Mouse (Mus musculus) limb, embryonic 11.5 days (tissue): ENCODE measurements at regions not wholly inside any gene's neighbourhood (a gene's known extent, or its start where the extent isn't known, plus 50 kb on each side); places are given as distances from the start of the nearest gene placed in this dataset.

Experiments used
- ATAC-seq: fragments of 200-750 bp; cut with Nextera tagmentation; 2 replicates; pipeline ENCODE4 v1.8.0; 2017; ENCODE audit warnings: low read depth; ENCODE audit not compliant: insufficient number of reproducible peaks, low FRiP score, low TSS enrichment
- DNase-seq: peaks from one replicate; pipeline ENCODE4 v3.0.0-alpha.2; 2015; ENCODE audit warnings: low spot score
- H3K27ac ChIP-seq: fragments of 300-500 bp; sonication (generic); replicated peaks from 2 replicates; pipeline ENCODE4 v1.5.1; 2014; ENCODE audit warnings: low read depth, mild to moderate bottlenecking, low read length
- H3K27me3 ChIP-seq: fragments of 300-500 bp; sonication (generic); 2 replicates; pipeline ENCODE4 v1.6.1; 2014; ENCODE audit warnings: mild to moderate bottlenecking, low read length, mixed read lengths; ENCODE audit not compliant: control insufficient read depth, insufficient read depth
- H3K36me3 ChIP-seq: fragments of 300-500 bp; sonication (generic); 2 replicates; pipeline ENCODE4 v1.6.1; 2014; ENCODE audit warnings: mild to moderate bottlenecking, low read length, moderate library complexity, mixed read lengths; ENCODE audit not compliant: control insufficient read depth, insufficient read depth
- H3K4me1 ChIP-seq: fragments of 300-500 bp; sonication (generic); 2 replicates; pipeline ENCODE4 v1.6.1; 2014; ENCODE audit warnings: low read length, mixed read lengths; ENCODE audit not compliant: control insufficient read depth, insufficient read depth
- H3K4me2 ChIP-seq: fragments of 300-500 bp; sonication (generic); 2 replicates; pipeline ENCODE4 v1.6.1; 2014; ENCODE audit warnings: low read depth, mild to moderate bottlenecking, moderate library complexity; ENCODE audit not compliant: severe bottlenecking
- H3K4me3 ChIP-seq: fragments of 300-500 bp; sonication (generic); 2 replicates; pipeline ENCODE4 v1.5.1; 2014; ENCODE audit warnings: low read depth, low read length
- H3K9ac ChIP-seq: fragments of 300-500 bp; sonication (generic); 2 replicates; pipeline ENCODE4 v1.6.1; 2014; ENCODE audit warnings: mild to moderate bottlenecking, low read length
- H3K9me3 ChIP-seq: fragments of 300-500 bp; sonication (generic); 2 replicates; pipeline ENCODE4 v1.6.1; 2016; ENCODE audit warnings: low read length; ENCODE audit not compliant: control insufficient read depth
- WGBS: fragments of 180-500 bp; shearing (Covaris S2); extraction: QIAGEN DNeasy Blood & Tissue Kit; methylation state at CpG from one replicate; pipeline ENCODE4 v1.1.7; 2014; 5-methylcytosine and 5-hydroxymethylcytosine counted together

GRCm38 (mm10) chr9:98722885-98723284 lies 119.4 kb upstream of the Prr23a1 start:
- Histone ChIP-seq H3K9me3 (no peaks in the 10 kb centered on the region), H3K4me1 (no peaks in the 10 kb centered on the region), H3K4me2 (no peak overlapping the region), H3K36me3 (no peaks in the 10 kb centered on the region), H3K27ac (no peak overlapping the region), H3K4me3 (no peak overlapping the region), H3K27me3 (no peaks in the 10 kb centered on the region), H3K9ac (no peak overlapping the region)
- 80% methylated on average over 3 of the region's 3 CpGs for WGBS
- ATAC-seq (no peak), DNase-seq (no peak)

GRCm38 (mm10) chr9:98721381-98721780 lies 119.9 kb upstream of the Mrps22 start:
- H3K4me1 ChIP-seq = no peaks in the 10 kb centered on the region
- DNase-seq = no peak
- no peaks in the 10 kb centered on the region for H3K27me3 ChIP-seq
- H3K9me3 ChIP-seq = no peaks in the 10 kb centered on the region
- 92% methylated on average over 5 of the region's 5 CpGs for WGBS
- no peak for ATAC-seq
- H3K27ac ChIP-seq = no peak overlapping the region
- H3K9ac ChIP-seq = no peak overlapping the region
- no peak overlapping the region for H3K4me2 ChIP-seq
- no peak overlapping the region for H3K4me3 ChIP-seq
- H3K36me3 ChIP-seq = no peaks in the 10 kb centered on the region

- Histone ChIP-seq H3K9me3 (no peaks in the 10 kb centered on the region), H3K27me3 (no peaks in the 10 kb centered on the region), H3K4me1 (peaks cover under 1% of the 10 kb centered on the region; the same call in 1 of the 2 replicates), H3K4me2 (no peak overlapping the region), H3K9ac (no peak overlapping the region), H3K4me3 (no peak overlapping the region), H3K27ac (no peak overlapping the region), H3K36me3 (no peaks in the 10 kb centered on the region)
- ATAC-seq (no peak), DNase-seq (no peak)
- 87% methylated on average over 11 of the region's 11 CpGs for WGBS
Measured at GRCm38 (mm10) chr9:98717701-98718270, 116.3 kb upstream of the Mrps22 start.

GRCm38 (mm10) chr9:98714661-98715060 lies 113.2 kb upstream of the Mrps22 start:
- ATAC-seq (no peak), DNase-seq (no peak)
- H3K4me2 ChIP-seq = no peak overlapping the region
- H3K27ac ChIP-seq = no peak overlapping the region
- peaks cover 19% of the 10 kb centered on the region for H3K4me1 ChIP-seq
- no peak overlapping the region for H3K4me3 ChIP-seq
- H3K9me3 ChIP-seq = no peaks in the 10 kb centered on the region
- H3K9ac ChIP-seq = no peak overlapping the region
- WGBS = 88% methylated on average over 9 of the region's 9 CpGs
- H3K27me3 ChIP-seq = no peaks in the 10 kb centered on the region
- H3K36me3 ChIP-seq = no peaks in the 10 kb centered on the region

GRCm38 (mm10) chr9:98712826-98713225 lies 111.4 kb upstream of the Mrps22 start:
- H3K4me1 ChIP-seq = peaks cover 28% of the 10 kb centered on the region
- no peak overlapping the region for H3K4me2 ChIP-seq
- no peak for DNase-seq
- H3K36me3 ChIP-seq = no peaks in the 10 kb centered on the region
- no peaks in the 10 kb centered on the region for H3K27me3 ChIP-seq
- 92% methylated on average over 7 of the region's 7 CpGs for WGBS
- H3K9ac ChIP-seq = no peak overlapping the region
- no peak overlapping the region for H3K4me3 ChIP-seq
- ATAC-seq = no peak
- no peak overlapping the region for H3K27ac ChIP-seq
- H3K9me3 ChIP-seq = no peaks in the 10 kb centered on the region

GRCm38 (mm10) chr9:98712023-98712563 lies 110.6 kb upstream of the Mrps22 start:
- no peak overlapping the region for H3K9ac ChIP-seq
- peaks cover 28% of the 10 kb centered on the region for H3K4me1 ChIP-seq
- H3K27me3 ChIP-seq = no peaks in the 10 kb centered on the region
- WGBS = 58% methylated on average over 8 of the region's 8 CpGs
- H3K9me3 ChIP-seq = no peaks in the 10 kb centered on the region
- DNase-seq (no peak), ATAC-seq (no peak)
- no peaks in the 10 kb centered on the region for H3K36me3 ChIP-seq
- H3K4me3 ChIP-seq = no peak overlapping the region
- H3K27ac ChIP-seq = no peak overlapping the region
- H3K4me2 ChIP-seq = no peak overlapping the region

GRCm38 (mm10) chr9:98710155-98710710 lies 108.8 kb upstream of the Mrps22 start:
- whole genome bisulfite sequencing = 31% methylated on average over 9 of the region's 9 CpGs
- no peak for ATAC-seq
- no peak overlapping the region for H3K9ac ChIP-seq
- H3K4me3 ChIP-seq = no peak overlapping the region
- no peak for DNase-seq
- H3K36me3 ChIP-seq = no peaks in the 10 kb centered on the region
- no peaks in the 10 kb centered on the region for H3K9me3 ChIP-seq
- H3K27me3 ChIP-seq = no peaks in the 10 kb centered on the region
- H3K4me1 ChIP-seq = peaks cover 28% of the 10 kb centered on the region
- H3K27ac ChIP-seq = peak overlapping the region; percentile 47; the same call in 1 of the 2 replicates
- 0 out of 2 replicates have a peak overlapping the region, but pooled peaks have one; percentile 7 for H3K4me2 ChIP-seq

- Histone ChIP-seq H3K27me3 (no peaks in the 10 kb centered on the region), H3K4me3 (no peak overlapping the region), H3K27ac (no peak overlapping the region), H3K4me2 (no peak overlapping the region; the same call in 1 of the 2 replicates), H3K9ac (no peak overlapping the region), H3K9me3 (no peaks in the 10 kb centered on the region), H3K4me1 (peaks cover 28% of the 10 kb centered on the region), H3K36me3 (no peaks in the 10 kb centered on the region)
- ATAC-seq = no peak
- WGBS = 22% methylated on average over 18 of the region's 18 CpGs
- DNase-seq = no peak
Measured at GRCm38 (mm10) chr9:98708001-98708680, 106.7 kb upstream of the Mrps22 start.
